Mouse (Mus musculus) lung, adult 2 months (tissue): Measurements from ENCODE around the gene Grin2a. TPM values are rescaled to one million over a fixed set of nuclear protein-coding genes. Genes with fewer than 3 reads are reported as not detected.

ENCODE experiments used
- DNase-seq: peaks from one replicate; pipeline ENCODE4 v3.0.0; 2022
- H3K4me1 ChIP-seq: fragments of 200-500 bp; 2 replicates; pipeline ENCODE4 v1.6.1; 2011; ENCODE audit warnings: low read length; ENCODE audit not compliant: control insufficient read depth, insufficient read depth
- H3K4me3 ChIP-seq: fragments of 200-500 bp; replicated peaks from 2 replicates; pipeline ENCODE3; 2011; ENCODE audit warnings: low read depth, mild to moderate bottlenecking, control low read depth, low read length; ENCODE audit errors: extremely low read depth
- CTCF ChIP-seq: fragments of 200-500 bp; IDR thresholded peaks from 2 replicates; pipeline ENCODE4 v1.5.1; 2011; ENCODE audit warnings: mild to moderate bottlenecking, low read length, control low read depth; ENCODE audit not compliant: insufficient read depth
- POLR2A ChIP-seq: fragments of 200-500 bp; IDR thresholded peaks from 2 replicates; pipeline ENCODE4 v1.6.1; 2011; ENCODE audit warnings: low read depth, mild to moderate bottlenecking, control low read depth, low read length, borderline replicate concordance; ENCODE audit errors: extremely low read depth
- whole genome bisulfite sequencing: fragments of 180-500 bp; shearing (Covaris S2); methylation state at CpG from one replicate; pipeline ENCODE4 v1.1.7; 2018; 5-methylcytosine and 5-hydroxymethylcytosine counted together
- polyA plus RNA-seq: library from polyadenylated mRNA; depleted of rRNA; stranded (reverse); fragments of >200 nt; gene quantifications from 2 replicates; pipeline ENCODE4 v1.2.3, GENCODE M21; 2012

Grin2a gene
- polyA plus RNA-seq, 1 experiment, result 0.24 TPM

DNA sequence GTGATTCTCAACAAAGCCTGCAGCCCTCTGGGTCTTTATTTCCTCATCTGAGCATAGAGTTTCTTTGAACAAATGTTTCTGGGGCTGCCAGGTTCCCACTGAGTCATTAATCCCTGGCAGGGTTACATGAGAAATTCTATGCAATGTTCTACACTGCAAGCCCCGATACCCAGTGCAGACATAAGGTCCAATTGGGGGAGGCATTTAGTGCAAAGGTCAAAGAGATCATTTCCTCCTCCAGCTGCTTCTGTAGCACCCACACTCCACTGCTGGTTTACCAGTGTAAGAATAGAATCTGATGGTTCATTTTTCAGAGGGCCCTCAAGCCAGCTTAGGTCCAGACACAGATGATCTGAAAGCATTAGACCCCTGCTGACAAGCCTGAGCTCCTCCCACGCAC lies 14.7 kb downstream of the Grin2a start:
- 48% methylated on average over 2 of the region's 2 CpGs for WGBS
- DNase-seq, result no peak
- TF ChIP-seq POLR2A (no peak), CTCF (no peak)

DNA sequence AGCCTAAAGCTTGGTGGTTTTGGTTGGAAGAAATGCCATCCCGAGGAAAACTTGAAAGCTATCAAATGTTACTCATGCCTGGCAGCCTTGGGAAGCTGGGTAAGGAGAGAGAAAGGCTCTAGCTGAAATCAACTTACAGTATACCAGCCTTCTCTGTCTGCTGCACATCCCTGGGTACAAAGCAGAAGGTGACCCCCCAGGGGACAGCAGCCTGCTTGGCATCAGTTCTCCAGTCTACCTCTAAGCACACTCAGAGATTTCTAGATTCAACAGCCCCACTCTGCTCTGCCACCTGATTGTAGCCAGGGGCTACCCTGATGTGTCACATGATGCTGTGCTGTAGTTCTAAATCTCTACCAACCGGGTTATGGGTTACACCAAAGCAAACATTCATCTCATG lies 17.2 kb downstream of the Grin2a start:
- Histone ChIP-seq H3K4me1 (no peaks in the 10 kb centered on the region), H3K4me3 (no peak overlapping the region)
- TF ChIP-seq POLR2A (no peak), CTCF (no peak)
- no peak for DNase-seq
- WGBS, result 72% methylated on average over 2 of the region's 2 CpGs

More for the DNA sequence above, 14.7 kb downstream of the Grin2a start:
- Histone ChIP-seq H3K4me3 (no peak overlapping the region), H3K4me1 (no peaks in the 10 kb centered on the region)

DNA sequence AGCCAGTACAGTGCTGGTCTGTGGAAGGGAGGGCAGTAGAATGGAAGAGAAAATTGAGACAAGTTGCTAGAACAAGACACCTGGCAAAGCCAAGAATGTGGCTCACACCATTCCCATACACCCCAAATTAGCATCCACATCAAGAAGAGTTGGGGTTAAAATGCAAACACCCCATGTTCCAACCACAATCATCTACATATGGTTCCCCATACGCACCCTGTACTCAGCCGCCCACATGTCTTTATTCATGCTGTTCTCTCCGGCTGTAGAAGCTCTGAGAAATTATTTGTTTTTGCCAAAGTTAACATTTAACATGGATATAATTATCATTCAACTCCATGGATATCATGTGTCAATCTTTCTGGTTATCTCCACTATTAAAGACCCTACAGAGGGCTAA lies 22.7 kb downstream of the Grin2a start:
- Histone ChIP-seq H3K4me1 (no peaks in the 10 kb centered on the region), H3K4me3 (no peak overlapping the region)
- WGBS, result 76% methylated on average over 3 of the region's 3 CpGs
- DNase-seq, result no peak
- no peak for TF ChIP-seq POLR2A
- no peak for TF ChIP-seq CTCF

DNA sequence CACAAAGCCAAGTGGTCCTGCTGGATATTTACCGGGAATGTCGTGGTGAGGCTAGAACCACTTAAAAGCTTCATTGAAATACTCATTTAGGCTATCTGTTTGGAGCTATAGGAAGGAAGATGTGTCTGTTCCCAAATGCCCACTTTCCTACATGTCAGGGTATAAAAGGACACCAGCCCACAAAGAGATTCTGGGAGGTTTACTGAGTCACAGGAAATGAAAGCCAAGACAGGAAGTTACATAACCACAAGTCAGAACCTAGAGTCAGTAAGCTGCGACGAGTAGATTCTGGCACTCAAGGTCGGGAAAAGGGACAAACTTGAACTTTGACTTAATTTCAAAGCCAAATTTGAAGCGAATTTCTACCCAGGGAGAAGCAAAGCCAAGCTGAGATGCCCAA lies 30.9 kb downstream of the Grin2a start:
- WGBS, result 49% methylated on average over 6 of the region's 6 CpGs

DNA sequence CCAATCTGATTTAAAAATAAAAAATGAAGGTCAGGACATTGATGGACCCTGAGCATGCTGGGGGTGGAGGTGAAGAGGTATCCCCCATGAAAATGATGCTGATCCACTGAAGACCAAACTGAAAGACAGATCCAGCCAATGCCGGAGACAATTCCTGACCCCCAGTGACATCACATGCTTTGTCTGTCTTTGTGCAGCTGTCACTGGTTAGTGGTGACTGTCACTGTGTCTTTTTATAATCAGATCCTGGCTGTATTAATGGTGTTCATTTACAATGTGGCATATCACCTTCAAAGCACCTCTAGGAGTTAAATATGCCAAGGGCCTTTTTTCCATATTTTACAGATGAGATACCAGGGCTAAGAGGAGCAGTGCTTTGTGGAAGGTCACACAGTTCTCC lies 32.9 kb downstream of the Grin2a start:
- TF ChIP-seq POLR2A (no peak), CTCF (no peak)
- 82% methylated on average over 1 of the region's 1 CpGs for WGBS
- Histone ChIP-seq H3K4me3 (no peak overlapping the region), H3K4me1 (no peaks in the 10 kb centered on the region)
- DNase-seq, result no peak

More for the DNA sequence above, 30.9 kb downstream of the Grin2a start:
- no peak overlapping the region for H3K4me3 ChIP-seq
- DNase-seq, result no peak
- TF ChIP-seq POLR2A, result no peak
- no peak for TF ChIP-seq CTCF
- H3K4me1 ChIP-seq, result no peaks in the 10 kb centered on the region

DNA sequence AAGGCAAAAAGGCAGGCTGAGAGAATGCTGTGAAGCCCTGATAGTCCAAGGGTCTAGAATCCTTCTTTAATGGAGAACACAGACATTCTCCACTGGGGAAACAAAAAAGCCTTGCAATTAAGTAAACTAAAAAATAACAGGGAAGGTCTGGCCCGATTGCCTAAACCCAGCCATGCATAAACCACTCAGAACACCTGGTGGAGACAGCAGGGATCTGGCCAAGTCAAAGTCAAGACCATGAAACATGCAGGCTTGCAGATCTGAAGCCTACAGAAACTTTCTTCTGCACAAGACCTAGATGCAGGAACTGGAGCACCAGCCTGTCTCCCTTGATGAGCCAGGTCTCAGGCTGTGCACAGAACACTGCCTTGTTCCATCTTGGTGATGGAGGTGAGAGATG lies 36.0 kb downstream of the Grin2a start:
- Histone ChIP-seq H3K4me1 (no peaks in the 10 kb centered on the region), H3K4me3 (no peak overlapping the region)
- no peak for DNase-seq
- 41% methylated on average over 1 of the region's 1 CpGs for WGBS
- TF ChIP-seq CTCF (no peak), POLR2A (no peak)

DNA sequence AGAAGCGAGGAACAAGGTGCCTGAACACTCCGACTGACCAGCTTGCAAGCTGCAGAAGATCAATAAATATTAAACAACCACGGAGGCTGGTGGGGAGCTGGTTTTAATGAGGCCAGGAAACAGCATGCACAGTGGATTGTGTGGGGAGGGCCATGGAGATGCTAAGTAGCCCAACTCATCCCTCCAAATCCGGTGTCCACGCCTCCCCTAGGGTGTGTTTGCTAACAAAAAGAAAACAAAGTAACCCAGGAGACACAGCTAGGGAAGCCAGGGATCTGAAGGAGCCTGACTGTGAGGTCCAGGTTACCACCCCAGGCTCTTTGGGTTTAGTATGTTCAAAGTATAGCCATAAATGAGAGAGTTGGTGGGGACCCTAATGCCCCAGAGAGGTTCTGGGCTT lies 41.1 kb downstream of the Grin2a start:
- no peaks in the 10 kb centered on the region for H3K4me1 ChIP-seq
- no peak overlapping the region for H3K4me3 ChIP-seq
- DNase-seq, result no peak
- TF ChIP-seq CTCF (no peak), POLR2A (no peak)
- 45% methylated on average over 5 of the region's 5 CpGs for WGBS

DNA sequence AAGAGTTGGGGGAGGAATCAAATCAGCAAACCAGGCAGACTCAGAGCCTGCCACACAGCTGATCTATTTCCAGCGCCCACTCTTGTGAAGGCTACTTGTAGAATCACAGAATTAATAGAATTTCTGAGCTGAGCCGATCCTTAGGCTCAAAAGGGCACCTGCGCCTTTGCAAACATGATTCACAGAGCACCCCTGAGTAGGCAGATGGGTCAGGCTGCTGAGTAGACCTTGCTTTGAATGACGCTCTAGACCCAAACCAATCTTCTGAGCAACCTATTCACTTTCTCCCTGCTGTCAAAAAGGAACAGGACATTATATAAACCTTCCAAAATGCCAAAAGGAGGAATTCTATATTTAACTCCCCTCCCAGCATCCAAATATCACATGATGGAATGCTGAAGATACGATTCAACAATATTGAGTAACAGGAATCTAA lies 41.9 kb downstream of the Grin2a start:
- TF ChIP-seq POLR2A (no peak), CTCF (no peak)
- Histone ChIP-seq H3K4me3 (no peak overlapping the region), H3K4me1 (no peaks in the 10 kb centered on the region)
- 77% methylated on average over 5 of the region's 5 CpGs for WGBS
- DNase-seq, result no peak

DNA sequence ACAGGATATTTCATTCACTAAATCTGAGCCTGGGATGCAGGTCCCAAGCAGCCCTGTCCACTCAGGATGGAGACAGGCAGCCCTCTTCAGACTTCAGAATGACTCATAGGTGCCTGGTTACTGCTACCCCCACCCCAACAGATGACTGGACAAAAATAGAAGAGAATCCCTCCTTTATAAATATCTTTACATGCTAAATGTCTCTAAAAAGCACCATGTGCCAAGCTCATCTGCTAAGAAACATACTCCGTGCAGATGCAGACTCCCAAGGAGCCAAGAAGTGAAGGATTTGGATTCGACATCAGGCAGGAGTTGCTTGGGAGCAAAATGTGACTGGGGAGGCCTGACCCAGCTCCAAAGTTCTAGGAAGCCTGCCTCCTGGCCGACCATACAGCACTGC lies 46.1 kb downstream of the Grin2a start:
- WGBS, result 69% methylated on average over 3 of the region's 3 CpGs
- Histone ChIP-seq H3K4me1 (no peaks in the 10 kb centered on the region), H3K4me3 (no peak overlapping the region)
- DNase-seq, result no peak
- TF ChIP-seq POLR2A (no peak), CTCF (no peak)

DNA sequence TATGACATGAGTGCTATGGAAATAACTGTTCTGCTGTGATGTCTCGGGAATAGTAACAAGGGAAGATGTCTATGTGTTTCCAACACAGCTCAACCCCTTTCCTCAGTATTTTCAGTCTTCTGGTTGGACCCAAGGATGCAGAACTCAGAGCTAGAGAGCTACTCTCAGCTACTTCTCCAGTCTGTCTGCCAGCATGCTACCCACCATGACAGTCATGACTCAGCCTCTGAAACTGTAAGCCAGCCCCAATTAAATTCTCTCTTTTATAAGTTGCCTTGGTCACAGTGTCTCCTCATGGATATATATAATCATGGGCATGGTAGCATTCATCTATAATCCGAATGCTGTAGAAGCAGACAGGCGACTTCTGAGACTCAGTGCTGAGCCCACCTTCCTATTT lies 47.9 kb downstream of the Grin2a start:
- H3K4me1 ChIP-seq, result no peaks in the 10 kb centered on the region
- WGBS, result 71% methylated on average over 3 of the region's 3 CpGs

More for the DNA sequence above, 47.9 kb downstream of the Grin2a start:
- TF ChIP-seq CTCF (no peak), POLR2A (no peak)
- no peak for DNase-seq
- no peak overlapping the region for H3K4me3 ChIP-seq
